Mouse (Mus musculus): ENCODE measurements around the gene Sfrp4. TPM values are rescaled to one million over a fixed set of nuclear protein-coding genes. Genes with fewer than 3 reads are reported as not detected.

Sfrp4 gene
- polyA plus RNA-seq (2014; fragmentation: Illumina TruSeq; extraction: RNeasy Lipid Tissue Mini Kit (QIAGEN cat#74804); ENCODE audit: low read depth, low replicate concordance) = not detected

GRCm38 (mm10) chr13:19622573-19623227 is at the start of gene Sfrp4:
Sfrp4 (plus strand) TSS chr13:19623104.

GRCm38 (mm10) chr13:19619216-19619927 is 3.5 kb upstream of the Sfrp4 start, which contains the start of gene Epdr1:
Epdr1 (minus strand) TSS chr13:19619927.

Other genes with a start within 250 kb of the Sfrp4 start
- 16.0 TPM for gene Stard3nl, start 227.3 kb upstream of the Sfrp4 start, polyA plus RNA-seq (2014; fragmentation: Illumina TruSeq; extraction: RNeasy Lipid Tissue Mini Kit (QIAGEN cat#74804); ENCODE audit: low read depth, low replicate concordance)
- gene Epdr1, start 3.2 kb upstream of the Sfrp4 start, polyA plus RNA-seq (2014; fragmentation: Illumina TruSeq; extraction: RNeasy Lipid Tissue Mini Kit (QIAGEN cat#74804); ENCODE audit: low read depth, low replicate concordance) = 0.38 TPM
- 508 TPM for gene Nme8, start 74.7 kb downstream of the Sfrp4 start, polyA plus RNA-seq (2014; fragmentation: Illumina TruSeq; extraction: RNeasy Lipid Tissue Mini Kit (QIAGEN cat#74804); ENCODE audit: low read depth, low replicate concordance)
- 0.59 TPM for gene Gpr141, start 201.2 kb downstream of the Sfrp4 start, polyA plus RNA-seq (2014; fragmentation: Illumina TruSeq; extraction: RNeasy Lipid Tissue Mini Kit (QIAGEN cat#74804); ENCODE audit: low read depth, low replicate concordance)

Measured in testis, adult 10 weeks (tissue).